Mouse (Mus musculus) liver, adult 2 months (tissue): ENCODE data around the gene Fbrs. TPM values are rescaled to one million over a fixed set of nuclear protein-coding genes. Genes with fewer than 3 reads are reported as not detected.

ENCODE experiments used
- DNase-seq: peaks from one replicate; pipeline ENCODE4 v3.0.0-alpha.2; 2011; ENCODE audit warnings: low read depth, low spot score; ENCODE audit errors: extremely low read depth
- H3K27ac ChIP-seq: fragments of 200-500 bp; replicated peaks from 2 replicates; pipeline ENCODE4 v1.5.1; 2012; ENCODE audit warnings: low read depth, mild to moderate bottlenecking, control low read depth, inconsistent platforms, low read length; ENCODE audit not compliant: insufficient read depth
- H3K27me3 ChIP-seq: fragments of 200-500 bp; 2 replicates; pipeline ENCODE4 v1.6.1; 2012; ENCODE audit warnings: mild to moderate bottlenecking, moderate library complexity, low read length, inconsistent platforms; ENCODE audit not compliant: control insufficient read depth, insufficient read depth
- H3K36me3 ChIP-seq: fragments of 200-500 bp; 2 replicates; pipeline ENCODE4 v1.6.1; 2012; ENCODE audit warnings: low read length, inconsistent platforms; ENCODE audit not compliant: control insufficient read depth, insufficient read depth
- H3K4me1 ChIP-seq: fragments of 200-500 bp; 2 replicates; pipeline ENCODE4 v1.6.1; 2011; ENCODE audit warnings: low read length; ENCODE audit not compliant: control insufficient read depth, insufficient read depth
- H3K4me3 ChIP-seq: fragments of 200-500 bp; 2 replicates; pipeline ENCODE4 v1.5.1; 2011; ENCODE audit warnings: low read depth, mild to moderate bottlenecking, control low read depth, low read length, moderate library complexity; ENCODE audit not compliant: insufficient read depth
- H3K79me2 ChIP-seq: fragments of 200-500 bp; 2 replicates; pipeline ENCODE4 v1.6.1; 2012; ENCODE audit warnings: inconsistent platforms, mild to moderate bottlenecking, low read length, moderate library complexity; ENCODE audit not compliant: control insufficient read depth, insufficient read depth
- H3K9ac ChIP-seq: fragments of 200-500 bp; 2 replicates; pipeline ENCODE4 v1.6.1; 2012; ENCODE audit warnings: low read depth, mild to moderate bottlenecking, control low read depth, inconsistent platforms, low read length
- CTCF ChIP-seq: fragments of 200-500 bp; IDR thresholded peaks from 2 replicates; pipeline ENCODE4 v1.5.1; 2011; ENCODE audit warnings: low read depth, low read length, control low read depth
- POLR2A ChIP-seq: fragments of 200-500 bp; IDR thresholded peaks from 2 replicates; pipeline ENCODE4 v1.6.1; 2011; ENCODE audit warnings: low read length, control low read depth; ENCODE audit not compliant: insufficient read depth; ENCODE audit errors: extremely low read depth
- WGBS: fragments of 180-500 bp; shearing (Covaris S2); methylation state at CpG from one replicate; pipeline ENCODE4 v1.1.7; 2018; 5-methylcytosine and 5-hydroxymethylcytosine counted together
- polyA plus RNA-seq: library from polyadenylated mRNA; depleted of rRNA; stranded (reverse); fragments of >200 nt; gene quantifications from 2 replicates; pipeline ENCODE4 v1.2.3, GENCODE M21; 2012
- total RNA-seq: library from RNA; depleted of rRNA; stranded (reverse); fragments of >200 nt; gene quantifications from 2 replicates; pipeline ENCODE4 v1.2.3, GENCODE M21; 2014

Fbrs gene
- total and polyA plus RNA-seq, 2 experiments = 3.6 to 11.8 TPM

DNA sequence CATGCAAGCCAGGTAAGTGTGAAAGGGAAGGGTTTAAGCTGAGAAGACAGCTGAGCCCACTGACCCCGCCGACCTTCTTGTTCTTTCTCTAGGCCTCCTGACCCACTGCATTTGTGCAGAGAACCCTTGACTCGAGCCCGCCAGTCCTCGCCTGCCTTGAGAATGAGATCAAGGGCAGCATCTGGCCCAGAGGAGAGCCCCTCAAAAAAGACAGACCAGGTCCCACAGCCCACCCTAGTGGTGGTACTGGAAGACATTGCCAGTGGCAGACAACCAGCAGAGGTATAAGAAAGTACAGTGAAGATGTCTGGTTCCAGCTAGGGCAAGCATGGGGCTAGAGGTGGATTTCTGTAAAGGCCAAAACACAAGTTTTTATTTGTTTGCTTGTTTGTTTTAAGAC is 5.3 kb upstream of the Fbrs start:
- no peak for TF ChIP-seq POLR2A
- TF ChIP-seq CTCF = no peak
- H3K4me1 ChIP-seq = peaks cover 19% of the 10 kb centered on the region
- H3K79me2 ChIP-seq = peaks cover 9% of the 10 kb centered on the region; the same call in 1 of the 2 replicates
- 94% methylated on average over 5 of the region's 5 CpGs for WGBS
- no peak overlapping the region for H3K27ac ChIP-seq
- no peak for DNase-seq
- H3K9ac ChIP-seq = no peak overlapping the region; the same call in 1 of the 2 replicates
- H3K27me3 ChIP-seq = no peaks in the 10 kb centered on the region
- no peak overlapping the region for H3K4me3 ChIP-seq
- H3K36me3 ChIP-seq = peaks cover 37% of the 10 kb centered on the region

GRCm38 (mm10) chr7:127474378-127475070 is 4.5 kb upstream of the Fbrs start:
- 68% methylated on average over 6 of the region's 6 CpGs for WGBS

DNA sequence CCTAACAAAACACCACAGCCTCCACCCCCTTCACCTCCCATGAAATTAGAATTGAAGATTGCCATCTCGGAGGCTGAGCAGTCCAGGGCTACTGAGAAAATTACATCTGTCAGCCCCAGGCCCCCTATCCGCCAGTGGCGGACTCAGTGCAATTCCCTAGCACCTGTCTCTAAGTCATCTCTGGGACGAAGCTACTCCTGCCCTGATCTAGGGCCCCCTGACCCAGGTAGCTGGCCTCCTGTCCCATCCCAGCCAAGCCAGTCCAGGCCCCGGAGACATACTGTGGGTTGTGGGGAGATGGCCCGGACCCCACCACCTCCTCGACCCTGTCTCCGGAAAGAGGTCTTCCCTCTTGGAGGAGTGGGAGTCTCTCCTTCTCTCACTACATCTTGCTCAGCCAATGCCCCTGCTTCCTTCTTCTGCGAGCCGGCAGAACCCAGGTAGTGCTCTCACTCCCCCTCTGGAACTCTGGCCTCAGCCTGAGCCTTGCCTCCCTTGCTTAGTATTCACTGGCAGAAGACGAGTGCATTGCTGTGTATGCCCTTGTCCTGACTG is 3.7 kb upstream of the Fbrs start:
- H3K79me2 ChIP-seq = peaks cover 16% of the 10 kb centered on the region; the same call in 1 of the 2 replicates
- no peak overlapping the region for H3K27ac ChIP-seq
- peaks cover 37% of the 10 kb centered on the region for H3K36me3 ChIP-seq
- no peak overlapping the region for H3K9ac ChIP-seq
- no peak overlapping the region for H3K4me3 ChIP-seq
- WGBS = 95% methylated on average over 11 of the region's 11 CpGs
- TF ChIP-seq POLR2A (no peak), CTCF (no peak)
- no peak for DNase-seq
- H3K27me3 ChIP-seq = no peaks in the 10 kb centered on the region
- H3K4me1 ChIP-seq = peaks cover 15% of the 10 kb centered on the region

More at GRCm38 (mm10) chr7:127474378-127475070, 4.5 kb upstream of the Fbrs start:
- no peak overlapping the region for H3K27ac ChIP-seq
- peaks cover 11% of the 10 kb centered on the region; the same call in 1 of the 2 replicates for H3K79me2 ChIP-seq
- TF ChIP-seq POLR2A = no peak
- no peak for TF ChIP-seq CTCF
- H3K4me3 ChIP-seq = no peak overlapping the region
- H3K9ac ChIP-seq = no peak overlapping the region
- H3K4me1 ChIP-seq = peaks cover 19% of the 10 kb centered on the region
- H3K27me3 ChIP-seq = no peaks in the 10 kb centered on the region
- H3K36me3 ChIP-seq = peaks cover 37% of the 10 kb centered on the region
- peak; percentile 33 for DNase-seq

GRCm38 (mm10) chr7:127476336-127476735 is 2.7 kb upstream of the Fbrs start:
- 96% methylated on average over 11 of the region's 11 CpGs for WGBS
- peaks cover 16% of the 10 kb centered on the region; the same call in 1 of the 2 replicates for H3K79me2 ChIP-seq
- H3K27me3 ChIP-seq = no peaks in the 10 kb centered on the region
- H3K36me3 ChIP-seq = peaks cover 37% of the 10 kb centered on the region
- H3K4me3 ChIP-seq = no peak overlapping the region
- DNase-seq = no peak
- TF ChIP-seq CTCF (no peak), POLR2A (no peak)
- H3K9ac ChIP-seq = no peak overlapping the region
- H3K4me1 ChIP-seq = peaks cover 18% of the 10 kb centered on the region
- H3K27ac ChIP-seq = peak overlapping the region; percentile 10; the same call in 1 of the 2 replicates

DNA sequence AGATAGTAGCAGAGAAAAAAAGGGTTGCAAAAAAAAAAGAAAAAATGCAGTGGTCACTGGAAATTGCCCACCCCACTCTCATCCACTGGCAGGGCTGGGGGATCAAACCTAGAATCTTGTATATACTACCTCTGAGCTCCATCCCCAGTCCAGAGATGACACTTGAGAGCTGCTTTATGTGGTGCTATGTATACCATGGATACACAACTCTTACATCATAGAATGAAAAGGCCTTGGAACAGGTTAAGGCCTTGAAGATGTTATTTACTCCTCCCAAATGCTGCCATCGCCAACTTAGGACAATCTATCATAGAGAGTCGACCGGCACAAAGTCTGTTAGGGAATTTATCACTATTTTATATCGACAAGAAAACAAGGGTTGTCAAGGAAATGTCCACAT is 2.1 kb upstream of the Fbrs start:
- Histone ChIP-seq H3K9ac (peak overlapping the region; percentile 80), H3K4me1 (peaks cover 18% of the 10 kb centered on the region), H3K27me3 (no peaks in the 10 kb centered on the region), H3K27ac (peak overlapping the region; percentile 74), H3K79me2 (peaks cover 16% of the 10 kb centered on the region; the same call in 1 of the 2 replicates), H3K4me3 (peak overlapping the region; percentile 50; the same call in 1 of the 2 replicates), H3K36me3 (peaks cover 39% of the 10 kb centered on the region)
- DNase-seq = no peak
- TF ChIP-seq CTCF (no peak), POLR2A (no peak)
- WGBS = 15% methylated on average over 4 of the region's 4 CpGs
